Mouse (Mus musculus): ENCODE data around the gene Fbxo21. TPM values are rescaled to one million over a fixed set of nuclear protein-coding genes. Genes with fewer than 3 reads are reported as not detected.

Fbxo21 gene
- polyA plus RNA-seq, 1 experiment = 12.9 TPM

GRCm38 (mm10) chr5:118031059-118031458 lies 54.5 kb downstream of the Fbxo21 start:
- Histone ChIP-seq H3K36me3 (ENCODE audit: control insufficient read depth, insufficient read depth, low read length) (no peaks in the 10 kb centered on the region), H3K27ac (ENCODE audit: insufficient read depth, low read depth, low read length) (no peak overlapping the region), H3K27me3 (ENCODE audit: control insufficient read depth, insufficient read depth, low read length) (peaks cover 26% of the 10 kb centered on the region), H3K4me1 (ENCODE audit: control insufficient read depth, insufficient read depth, insufficient read length, low read length) (peaks cover 23% of the 10 kb centered on the region), H3K4me3 (ENCODE audit: low read depth, low read length) (no peak overlapping the region)
- TF ChIP-seq CTCF (IDR thresholded peaks at IDR 0.05; ENCODE audit: extremely low read depth, insufficient read length, insufficient replicate concordance, low read depth, low read length) (no peak), POLR2A (IDR thresholded peaks at IDR 0.05; ENCODE audit: low read depth, low read length) (no peak)
- WGBS = 42% methylated on average over 5 of the region's 5 CpGs

DNA sequence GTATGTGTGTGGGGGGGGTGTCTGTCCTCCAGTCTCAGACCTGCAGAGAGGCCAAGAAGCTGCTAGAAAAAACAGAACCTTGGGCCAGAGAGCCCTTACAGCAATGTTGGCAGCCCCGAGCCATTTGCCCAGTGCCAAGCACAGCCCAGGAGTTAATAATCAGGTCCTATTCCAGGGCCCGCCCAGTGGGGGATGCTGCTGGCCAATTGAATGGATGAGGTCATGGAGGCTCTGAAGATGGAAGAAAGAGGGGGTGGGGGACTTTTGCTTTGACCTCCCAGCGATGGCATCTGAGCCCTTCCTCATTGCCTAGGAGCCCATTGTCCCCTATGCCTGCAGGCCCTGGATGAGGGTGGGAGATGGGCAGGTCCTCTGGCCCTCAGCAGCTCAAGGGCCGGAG lies 55.0 kb downstream of the Fbxo21 start:
- 70% methylated on average over 4 of the region's 4 CpGs for WGBS
- no peaks in the 10 kb centered on the region for H3K36me3 ChIP-seq (ENCODE audit: control insufficient read depth, insufficient read depth, low read length)
- peaks cover 23% of the 10 kb centered on the region for H3K27me3 ChIP-seq (ENCODE audit: control insufficient read depth, insufficient read depth, low read length)
- H3K27ac ChIP-seq (ENCODE audit: insufficient read depth, low read depth, low read length) = no peak overlapping the region
- peaks cover 23% of the 10 kb centered on the region for H3K4me1 ChIP-seq (ENCODE audit: control insufficient read depth, insufficient read depth, insufficient read length, low read length)
- H3K4me3 ChIP-seq (ENCODE audit: low read depth, low read length) = no peak overlapping the region
- TF ChIP-seq CTCF (IDR thresholded peaks at IDR 0.05; ENCODE audit: extremely low read depth, insufficient read length, insufficient replicate concordance, low read depth, low read length) (no peak), POLR2A (IDR thresholded peaks at IDR 0.05; ENCODE audit: low read depth, low read length) (no peak)

GRCm38 (mm10) chr5:118033328-118033727 lies 56.8 kb downstream of the Fbxo21 start:
- H3K36me3 ChIP-seq (ENCODE audit: control insufficient read depth, insufficient read depth, low read length) = no peaks in the 10 kb centered on the region
- peaks cover 15% of the 10 kb centered on the region for H3K4me1 ChIP-seq (ENCODE audit: control insufficient read depth, insufficient read depth, insufficient read length, low read length)
- peaks cover 10% of the 10 kb centered on the region for H3K27me3 ChIP-seq (ENCODE audit: control insufficient read depth, insufficient read depth, low read length)
- H3K4me3 ChIP-seq (ENCODE audit: low read depth, low read length) = no peak overlapping the region
- WGBS = 56% methylated on average over 4 of the region's 4 CpGs
- H3K27ac ChIP-seq (ENCODE audit: insufficient read depth, low read depth, low read length) = no peak overlapping the region
- TF ChIP-seq POLR2A (IDR thresholded peaks at IDR 0.05; ENCODE audit: low read depth, low read length) = no peak
- no peak for TF ChIP-seq CTCF (IDR thresholded peaks at IDR 0.05; ENCODE audit: extremely low read depth, insufficient read length, insufficient replicate concordance, low read depth, low read length)

- Histone ChIP-seq H3K27me3 (ENCODE audit: control insufficient read depth, insufficient read depth, low read length) (peaks cover 5% of the 10 kb centered on the region), H3K36me3 (ENCODE audit: control insufficient read depth, insufficient read depth, low read length) (no peaks in the 10 kb centered on the region), H3K4me3 (ENCODE audit: low read depth, low read length) (no peak overlapping the region), H3K27ac (ENCODE audit: insufficient read depth, low read depth, low read length) (no peak overlapping the region), H3K4me1 (ENCODE audit: control insufficient read depth, insufficient read depth, insufficient read length, low read length) (peaks cover 12% of the 10 kb centered on the region)
- no peak for TF ChIP-seq CTCF (IDR thresholded peaks at IDR 0.05; ENCODE audit: extremely low read depth, insufficient read length, insufficient replicate concordance, low read depth, low read length)
- TF ChIP-seq POLR2A (IDR thresholded peaks at IDR 0.05; ENCODE audit: low read depth, low read length) = no peak
- 57% methylated on average over 6 of the region's 6 CpGs for WGBS
Measured at GRCm38 (mm10) chr5:118033740-118034139, 57.2 kb downstream of the Fbxo21 start.

GRCm38 (mm10) chr5:118034632-118035031 lies 58.1 kb downstream of the Fbxo21 start:
- TF ChIP-seq CTCF (IDR thresholded peaks at IDR 0.05; ENCODE audit: extremely low read depth, insufficient read length, insufficient replicate concordance, low read depth, low read length) (no peak), POLR2A (IDR thresholded peaks at IDR 0.05; ENCODE audit: low read depth, low read length) (no peak)
- Histone ChIP-seq H3K4me3 (ENCODE audit: low read depth, low read length) (no peak overlapping the region), H3K36me3 (ENCODE audit: control insufficient read depth, insufficient read depth, low read length) (no peaks in the 10 kb centered on the region), H3K27me3 (ENCODE audit: control insufficient read depth, insufficient read depth, low read length) (peaks cover 4% of the 10 kb centered on the region; the same call in 1 of the 2 replicates), H3K4me1 (ENCODE audit: control insufficient read depth, insufficient read depth, insufficient read length, low read length) (peaks cover 4% of the 10 kb centered on the region; the same call in 1 of the 2 replicates), H3K27ac (ENCODE audit: insufficient read depth, low read depth, low read length) (no peak overlapping the region)
- WGBS = 88% methylated on average over 1 of the region's 1 CpGs

DNA sequence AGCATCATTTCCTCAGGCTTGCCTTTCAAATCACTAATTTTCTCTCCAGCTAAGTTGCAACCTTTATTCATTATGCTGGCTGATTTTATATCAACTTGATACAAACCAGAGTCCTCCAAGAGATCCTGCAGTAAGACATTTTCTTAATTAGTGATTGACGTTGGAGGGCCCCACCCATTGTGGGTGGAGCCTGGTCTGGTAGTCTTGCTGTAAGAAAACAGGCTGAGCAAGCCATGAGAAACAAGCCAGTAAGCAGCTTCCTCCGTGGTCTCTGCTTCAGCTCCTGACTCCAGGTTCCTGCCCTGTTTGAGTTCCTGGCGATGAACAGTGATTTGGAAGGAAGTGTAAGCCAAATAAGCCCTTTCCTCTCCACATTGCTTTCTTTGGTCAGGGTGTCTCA lies 59.3 kb downstream of the Fbxo21 start:
- H3K27ac ChIP-seq (ENCODE audit: insufficient read depth, low read depth, low read length) = no peak overlapping the region
- no peaks in the 10 kb centered on the region for H3K36me3 ChIP-seq (ENCODE audit: control insufficient read depth, insufficient read depth, low read length)
- WGBS = 46% methylated on average over 3 of the region's 3 CpGs
- no peak overlapping the region for H3K4me3 ChIP-seq (ENCODE audit: low read depth, low read length)
- H3K4me1 ChIP-seq (ENCODE audit: control insufficient read depth, insufficient read depth, insufficient read length, low read length) = 0 out of 2 replicates have a peak, but pooled peaks cover 2% of the 10 kb centered on the region
- peaks cover 4% of the 10 kb centered on the region; the same call in 1 of the 2 replicates for H3K27me3 ChIP-seq (ENCODE audit: control insufficient read depth, insufficient read depth, low read length)
- TF ChIP-seq CTCF (IDR thresholded peaks at IDR 0.05; ENCODE audit: extremely low read depth, insufficient read length, insufficient replicate concordance, low read depth, low read length) = no peak
- no peak for TF ChIP-seq POLR2A (IDR thresholded peaks at IDR 0.05; ENCODE audit: low read depth, low read length)

GRCm38 (mm10) chr5:118036888-118037797 lies 60.6 kb downstream of the Fbxo21 start:
- peaks cover 4% of the 10 kb centered on the region; the same call in 1 of the 2 replicates for H3K27me3 ChIP-seq (ENCODE audit: control insufficient read depth, insufficient read depth, low read length)
- no peak overlapping the region for H3K27ac ChIP-seq (ENCODE audit: insufficient read depth, low read depth, low read length)
- TF ChIP-seq CTCF (IDR thresholded peaks at IDR 0.05; ENCODE audit: extremely low read depth, insufficient read length, insufficient replicate concordance, low read depth, low read length) (no peak), POLR2A (IDR thresholded peaks at IDR 0.05; ENCODE audit: low read depth, low read length) (no peak)
- H3K4me1 ChIP-seq (ENCODE audit: control insufficient read depth, insufficient read depth, insufficient read length, low read length) = 0 out of 2 replicates have a peak, but pooled peaks cover 2% of the 10 kb centered on the region
- H3K36me3 ChIP-seq (ENCODE audit: control insufficient read depth, insufficient read depth, low read length) = no peaks in the 10 kb centered on the region
- whole genome bisulfite sequencing = 38% methylated on average over 25 of the region's 25 CpGs
- H3K4me3 ChIP-seq (ENCODE audit: low read depth, low read length) = no peak overlapping the region
